Mouse (Mus musculus): ENCODE measurements around the gene Cenpp. TPM values are rescaled to one million over a fixed set of nuclear protein-coding genes. Genes with fewer than 3 reads are reported as not detected.

Gene Cenpp
- total RNA-seq, 2 experiments from 2014 or later, result 75.9 to 87.2 TPM

DNA sequence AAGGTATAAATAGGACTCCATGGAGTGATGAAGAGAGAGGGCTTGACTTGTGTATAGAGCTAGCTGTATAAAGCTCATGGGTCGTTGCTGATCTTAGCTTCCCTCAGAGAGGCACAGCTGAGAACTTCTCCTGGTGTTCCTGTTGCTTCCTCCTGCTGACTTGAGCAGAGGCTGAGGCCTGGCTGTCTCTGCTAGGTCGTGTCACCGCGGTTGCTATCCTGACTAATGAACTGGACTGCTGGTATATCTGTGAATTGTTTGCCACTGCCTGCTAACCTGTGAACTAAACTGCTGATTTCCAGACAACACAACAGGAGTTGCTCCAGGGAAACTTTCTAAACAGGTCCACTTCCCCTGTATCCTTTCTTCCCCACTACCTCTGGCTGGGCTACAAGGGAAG, 182.3 kb downstream of the Cenpp start:
- no peak for ATAC-seq (replicated peaks; ENCODE audit: low FRiP score, poor library complexity, severe bottlenecking)

DNA sequence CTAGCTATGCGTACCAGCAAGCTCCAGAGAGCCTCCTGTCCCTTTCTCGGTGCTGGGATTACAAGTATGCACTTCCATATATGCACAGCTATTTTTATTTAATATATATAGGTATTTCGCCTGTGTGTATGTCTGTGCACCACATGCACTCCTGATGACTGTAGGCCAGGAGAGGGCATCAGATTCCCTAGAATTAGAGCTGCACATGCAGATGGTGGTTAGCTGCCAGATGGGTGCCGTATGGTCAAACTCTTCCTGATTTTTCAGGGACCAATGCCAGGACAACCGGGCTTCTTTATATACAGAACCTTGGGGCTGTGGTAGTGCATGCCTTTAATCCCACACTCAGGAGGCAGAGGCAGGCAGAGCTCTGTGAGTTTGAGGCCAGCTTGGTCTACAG, 183.6 kb downstream of the Cenpp start:
- no peak for ATAC-seq (replicated peaks; ENCODE audit: low FRiP score, poor library complexity, severe bottlenecking)

DNA sequence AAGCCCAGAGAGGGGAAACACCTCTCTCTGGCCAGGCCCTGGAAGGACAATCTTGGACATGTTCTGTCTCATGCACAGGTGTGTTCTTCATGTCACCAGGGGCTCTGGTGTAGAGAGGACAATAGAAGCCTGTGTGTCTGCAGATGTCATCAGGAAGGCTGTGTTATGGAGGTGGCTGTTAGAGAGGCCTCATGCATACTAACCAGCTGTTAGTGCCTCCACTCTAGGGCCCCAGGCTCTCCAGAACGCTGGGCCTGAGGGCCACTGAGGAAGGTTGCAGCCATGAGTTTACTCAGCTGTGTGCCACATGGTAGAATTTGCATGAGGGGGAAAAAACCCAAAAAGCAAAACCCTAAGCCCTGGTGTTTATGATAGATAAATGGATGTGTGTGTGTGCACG, 185.0 kb downstream of the Cenpp start:
- ATAC-seq (replicated peaks; ENCODE audit: low FRiP score, poor library complexity, severe bottlenecking), result no peak

DNA sequence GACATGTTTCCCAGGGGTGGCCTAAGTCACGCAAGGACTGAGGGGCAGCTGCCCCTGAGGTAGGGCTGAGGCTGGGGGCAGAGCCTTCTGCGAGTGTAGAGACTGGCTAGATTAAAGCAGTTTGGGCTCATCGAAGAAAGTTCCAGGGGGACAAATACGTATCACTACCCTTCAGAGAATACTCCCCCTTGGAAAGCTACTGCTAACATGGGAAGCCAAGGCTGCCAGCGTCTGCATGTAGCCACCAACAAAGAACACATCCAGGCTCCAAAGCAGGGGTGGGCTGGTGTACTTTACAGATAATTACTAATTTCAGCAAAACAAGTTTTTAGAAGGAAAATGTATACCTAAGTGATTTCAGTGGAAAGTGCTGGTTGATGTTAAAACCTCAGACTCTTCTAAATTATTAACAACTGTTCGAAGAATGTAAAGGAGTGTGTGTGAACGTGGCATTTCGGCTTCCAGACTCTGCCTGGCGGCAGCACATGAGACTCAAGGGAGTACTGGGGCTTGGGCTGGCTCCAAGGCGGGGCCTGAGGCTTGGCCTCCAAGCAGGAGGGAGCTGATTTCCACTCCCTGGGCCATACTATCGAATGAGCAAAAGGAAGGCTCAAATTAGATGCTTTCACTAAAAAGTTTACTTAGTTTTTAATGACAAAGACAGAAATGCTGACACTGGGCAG, 186.1 kb downstream of the Cenpp start:
- ATAC-seq (replicated peaks; ENCODE audit: low FRiP score, poor library complexity, severe bottlenecking), result no peak

DNA sequence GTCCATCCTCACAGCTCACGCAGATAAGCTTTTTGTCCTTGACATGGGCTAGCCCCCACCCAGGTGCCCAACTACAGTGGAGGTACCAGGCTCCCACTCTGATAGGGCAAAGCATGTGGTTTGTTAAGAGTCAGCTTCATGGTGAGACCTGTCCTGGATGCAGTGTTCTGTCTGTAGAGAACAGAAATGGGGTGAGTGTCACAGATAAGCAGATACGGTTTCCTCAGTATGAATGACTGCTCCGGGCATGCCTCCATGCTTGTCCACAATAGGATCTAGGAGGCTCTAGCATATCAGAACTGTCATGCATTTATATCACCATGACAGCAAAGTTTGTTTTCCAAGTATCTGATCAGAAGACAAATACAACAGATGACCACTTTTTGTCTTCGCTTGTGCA, 186.7 kb downstream of the Cenpp start:
- ATAC-seq (replicated peaks; ENCODE audit: low FRiP score, poor library complexity, severe bottlenecking), result no peak

DNA sequence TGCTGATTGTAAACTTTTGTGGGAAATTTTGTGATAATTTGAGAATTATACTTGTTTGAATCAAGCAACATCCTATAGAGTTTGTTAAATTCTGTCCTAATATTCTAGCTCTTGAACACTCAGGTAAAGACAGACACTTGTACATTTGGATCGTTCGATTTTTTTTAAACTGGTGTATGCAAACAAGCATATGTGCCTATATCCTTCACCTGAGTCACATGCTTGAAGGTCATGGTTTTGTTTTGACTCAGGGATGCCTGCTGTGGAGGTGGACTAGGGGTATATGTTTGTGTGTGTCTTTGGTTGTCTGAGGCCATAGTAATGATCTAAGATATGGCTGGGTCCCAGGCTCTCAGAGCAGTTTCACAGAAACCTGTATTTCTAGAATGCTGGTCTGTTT, 189.7 kb downstream of the Cenpp start:
- no peak for ATAC-seq (replicated peaks; ENCODE audit: low FRiP score, poor library complexity, severe bottlenecking)

DNA sequence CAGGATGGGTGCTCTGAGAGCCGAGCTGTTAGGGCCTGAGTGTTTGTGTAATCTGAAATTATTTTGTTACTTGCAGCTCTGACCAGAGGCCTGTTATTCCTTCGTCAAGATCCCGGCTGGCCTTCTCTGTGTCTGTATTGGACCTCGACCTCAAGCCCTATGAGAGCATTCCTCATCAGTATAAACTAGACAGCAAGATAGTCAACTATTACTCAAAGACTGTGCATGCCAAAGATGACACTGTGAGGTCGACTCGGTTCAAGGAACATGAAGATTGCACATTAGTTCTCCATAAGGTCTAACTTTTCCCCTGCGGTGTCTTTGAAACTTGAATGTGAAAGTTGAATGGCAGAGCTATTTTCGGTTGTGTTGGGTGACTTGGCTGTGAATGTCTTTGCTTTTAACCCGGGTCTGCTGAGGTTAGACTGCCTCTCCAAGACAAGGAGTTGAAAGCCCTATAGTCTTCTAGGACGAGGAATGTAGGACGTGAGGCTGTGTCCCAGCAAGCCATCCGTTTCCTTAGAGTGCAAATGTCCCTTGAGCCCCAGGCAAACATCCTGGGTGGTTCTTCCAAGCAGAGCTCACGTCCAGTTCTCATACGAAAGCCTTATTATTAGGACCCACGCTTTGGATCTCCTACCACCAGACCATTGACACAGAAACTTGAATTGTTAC, 191.0 kb downstream of the Cenpp start:
- no peak for ATAC-seq (replicated peaks; ENCODE audit: low FRiP score, poor library complexity, severe bottlenecking)

DNA sequence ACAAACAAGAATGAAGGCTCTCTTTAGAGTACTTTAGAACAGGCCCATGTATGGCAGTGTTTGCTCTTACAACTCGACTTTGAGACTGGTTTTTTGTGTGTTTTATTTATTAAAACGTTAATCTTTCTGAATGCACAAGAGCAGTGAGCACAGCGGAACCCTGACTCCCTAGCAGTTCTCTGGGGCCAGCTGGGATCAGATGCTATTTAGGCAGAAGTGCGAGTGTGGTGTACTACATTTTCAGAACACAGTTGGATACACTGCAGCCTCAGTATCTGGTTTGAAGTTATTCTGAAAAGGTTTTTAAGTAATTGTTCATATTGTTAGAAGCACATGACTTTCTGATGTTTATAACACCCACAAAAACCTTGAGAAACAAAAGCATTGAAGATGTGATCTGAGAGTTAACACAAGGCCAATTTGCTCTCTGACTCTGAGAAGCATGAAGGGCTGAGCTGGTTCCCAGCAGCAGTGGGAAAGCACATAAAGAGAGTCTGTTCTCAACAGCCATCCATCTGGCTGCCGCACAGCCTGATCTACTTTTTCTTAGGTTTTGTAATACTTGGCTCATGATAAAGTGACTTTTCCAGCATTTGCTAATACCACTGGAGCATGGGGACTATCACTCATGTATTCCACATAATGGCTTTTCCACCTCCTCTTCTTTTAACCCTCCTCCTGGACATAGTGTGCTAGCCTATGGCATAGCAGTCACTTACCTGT, 191.7 kb downstream of the Cenpp start:
- ATAC-seq (replicated peaks; ENCODE audit: low FRiP score, poor library complexity, severe bottlenecking), result no peak

DNA sequence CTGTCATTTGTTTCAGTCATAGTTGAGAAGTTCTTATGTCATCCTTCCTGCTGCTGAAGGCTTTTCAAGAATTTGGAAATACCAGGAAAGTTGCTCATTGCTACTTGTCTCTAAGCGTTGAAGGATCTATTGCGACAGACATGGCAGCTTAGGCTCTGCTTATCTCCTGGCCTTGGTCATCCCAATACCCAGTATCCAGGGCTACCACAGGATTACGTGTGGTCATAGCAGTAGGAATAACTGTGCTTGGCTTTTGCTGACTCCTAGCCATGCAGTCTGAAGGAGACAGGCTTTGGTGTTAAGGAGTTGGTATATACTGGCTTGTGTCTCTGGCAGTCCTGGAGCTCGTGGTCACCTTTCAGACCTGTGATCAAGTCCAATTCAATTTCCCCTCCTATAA, 192.3 kb downstream of the Cenpp start:
- ATAC-seq (replicated peaks; ENCODE audit: low FRiP score, poor library complexity, severe bottlenecking), result no peak

DNA sequence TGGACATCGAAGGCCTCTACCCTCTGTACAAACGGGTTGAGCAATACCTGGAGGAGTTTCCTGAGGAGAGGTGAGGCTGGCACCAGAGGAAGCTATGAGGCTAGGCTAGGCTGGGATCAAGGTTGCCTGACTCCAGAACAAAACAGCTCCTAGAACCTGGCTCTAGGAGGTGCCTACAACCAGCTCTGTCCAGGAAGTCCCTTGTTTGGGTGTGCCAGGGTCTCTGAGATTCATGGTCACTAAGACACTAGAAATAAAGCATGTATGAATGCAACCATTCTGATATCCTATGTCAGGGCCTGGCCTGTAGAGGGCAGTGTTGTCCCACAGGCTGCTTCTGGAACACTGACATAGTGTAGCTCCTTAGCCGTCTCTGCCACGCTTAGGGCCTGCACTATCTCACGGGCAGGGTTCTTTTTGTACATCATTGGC, 203.3 kb downstream of the Cenpp start:
- peak; percentile 85 for ATAC-seq (replicated peaks; ENCODE audit: low FRiP score, poor library complexity, severe bottlenecking)

DNA sequence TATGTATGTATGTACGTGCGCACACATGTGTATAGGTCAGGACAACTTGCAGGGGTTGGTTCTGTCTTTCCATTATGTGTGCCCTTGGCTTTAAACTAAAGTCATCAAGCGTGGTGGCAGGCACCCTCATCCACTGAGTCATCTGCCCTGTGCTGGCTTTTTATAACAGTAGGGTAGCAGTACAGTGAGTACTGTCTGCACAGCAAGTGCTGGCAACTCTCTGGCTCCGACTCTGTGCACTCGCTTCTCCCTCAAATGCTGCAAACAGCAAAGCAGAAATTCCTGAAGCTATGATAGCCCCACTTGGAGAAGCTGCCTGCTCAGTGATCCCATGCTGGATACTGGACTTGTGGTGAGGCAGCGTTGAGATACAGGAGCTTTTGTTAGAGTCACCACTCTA, 208.1 kb downstream of the Cenpp start:
- ATAC-seq (replicated peaks; ENCODE audit: low FRiP score, poor library complexity, severe bottlenecking), result no peak

DNA sequence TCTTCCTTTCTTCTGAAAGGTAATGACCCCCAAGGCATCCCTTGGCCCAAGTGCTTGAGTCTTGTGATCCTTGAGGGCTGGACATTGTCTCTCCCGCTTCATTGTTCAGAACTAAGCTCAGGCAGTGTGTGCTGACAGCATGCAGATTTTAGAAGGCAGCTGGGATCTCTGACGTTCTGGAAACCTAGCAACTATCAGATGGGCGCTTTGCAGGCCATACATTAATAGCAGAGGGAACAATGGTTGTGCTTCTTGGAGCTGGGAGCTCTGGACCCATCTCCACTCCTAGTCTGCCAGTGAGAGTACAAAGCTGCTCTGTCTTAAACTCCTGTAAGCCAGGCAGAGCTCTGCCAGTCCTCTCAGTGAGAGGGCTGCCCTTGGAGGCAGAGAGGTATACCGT, 216.4 kb downstream of the Cenpp start:
- no peak for ATAC-seq (replicated peaks; ENCODE audit: low FRiP score, poor library complexity, severe bottlenecking)

DNA sequence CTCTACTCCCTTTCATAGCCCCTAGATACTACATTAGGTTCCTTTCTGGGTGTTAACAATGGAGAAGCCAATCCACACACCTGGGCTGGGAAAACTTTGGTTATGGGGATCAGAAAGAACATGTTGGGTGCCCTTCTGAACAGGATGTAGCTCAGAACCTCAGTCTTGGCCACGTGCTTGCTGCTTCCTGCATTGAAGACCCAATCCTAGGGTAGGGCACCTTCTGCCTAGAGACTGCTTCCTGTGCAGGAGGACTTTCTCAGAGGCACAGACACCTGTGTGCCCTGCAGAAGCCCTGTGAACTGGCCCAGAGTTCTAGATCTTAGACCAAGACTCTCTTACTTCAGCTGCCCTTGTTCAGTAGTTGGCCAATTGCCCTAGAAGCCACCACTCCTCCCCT, 216.8 kb downstream of the Cenpp start:
- no peak for ATAC-seq (replicated peaks; ENCODE audit: low FRiP score, poor library complexity, severe bottlenecking)

DNA sequence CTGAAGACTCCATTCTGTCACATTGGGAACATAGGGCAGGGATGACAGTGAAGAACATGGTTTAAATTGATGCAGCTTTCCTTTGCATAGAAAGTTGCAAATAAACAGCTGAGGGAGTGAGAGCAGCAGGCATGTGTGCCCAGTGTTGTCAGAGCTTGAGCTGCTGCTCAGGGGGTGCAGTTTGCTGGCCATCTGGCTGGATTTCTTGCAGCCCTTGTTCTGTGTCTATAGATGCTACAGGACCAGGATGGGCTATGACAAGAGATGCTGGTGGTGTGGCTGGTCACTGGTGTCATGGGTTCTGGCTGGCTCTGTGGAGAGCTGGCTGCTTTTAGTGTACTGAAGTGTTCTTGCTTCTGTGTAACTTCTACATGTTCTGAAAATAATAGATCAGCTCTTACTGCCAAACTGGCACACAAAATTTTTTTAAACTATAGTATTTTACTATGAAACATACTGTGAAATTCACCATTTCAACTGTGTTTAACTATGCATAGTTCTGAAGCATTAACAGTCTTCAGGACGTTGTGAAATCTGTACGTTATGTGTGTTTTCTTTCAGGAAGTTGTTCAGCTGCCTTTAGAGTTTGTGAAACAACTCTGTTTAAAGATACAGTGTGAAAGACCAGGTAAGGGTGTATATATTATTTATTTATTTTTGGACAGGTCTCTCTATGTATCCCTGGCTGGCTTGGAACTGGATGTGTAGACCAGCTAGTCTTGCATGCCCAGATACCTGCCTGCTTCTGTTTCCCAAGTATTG, 219.1 kb downstream of the Cenpp start:
- no peak for ATAC-seq (replicated peaks; ENCODE audit: low FRiP score, poor library complexity, severe bottlenecking)

DNA sequence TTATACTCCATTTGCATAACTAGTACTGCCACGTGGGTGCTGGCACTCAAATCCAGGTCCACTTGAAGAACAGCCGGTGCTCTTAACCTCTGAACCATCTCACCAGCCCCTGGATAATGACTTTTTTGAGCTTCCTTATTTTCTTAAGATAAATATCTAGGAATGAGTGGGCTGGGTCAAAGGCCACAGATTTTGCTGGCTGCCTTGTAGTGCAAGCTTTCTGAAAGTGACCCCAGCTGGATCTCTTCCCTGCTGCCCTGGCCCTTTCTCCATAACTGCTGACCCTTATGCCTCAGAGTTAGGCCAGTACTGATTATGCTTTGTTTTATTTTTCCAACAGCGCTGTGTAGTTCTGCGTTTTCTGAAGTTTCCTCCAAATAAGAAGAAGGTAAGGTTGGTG, 222.1 kb downstream of the Cenpp start:
- no peak for ATAC-seq (replicated peaks; ENCODE audit: low FRiP score, poor library complexity, severe bottlenecking)

DNA sequence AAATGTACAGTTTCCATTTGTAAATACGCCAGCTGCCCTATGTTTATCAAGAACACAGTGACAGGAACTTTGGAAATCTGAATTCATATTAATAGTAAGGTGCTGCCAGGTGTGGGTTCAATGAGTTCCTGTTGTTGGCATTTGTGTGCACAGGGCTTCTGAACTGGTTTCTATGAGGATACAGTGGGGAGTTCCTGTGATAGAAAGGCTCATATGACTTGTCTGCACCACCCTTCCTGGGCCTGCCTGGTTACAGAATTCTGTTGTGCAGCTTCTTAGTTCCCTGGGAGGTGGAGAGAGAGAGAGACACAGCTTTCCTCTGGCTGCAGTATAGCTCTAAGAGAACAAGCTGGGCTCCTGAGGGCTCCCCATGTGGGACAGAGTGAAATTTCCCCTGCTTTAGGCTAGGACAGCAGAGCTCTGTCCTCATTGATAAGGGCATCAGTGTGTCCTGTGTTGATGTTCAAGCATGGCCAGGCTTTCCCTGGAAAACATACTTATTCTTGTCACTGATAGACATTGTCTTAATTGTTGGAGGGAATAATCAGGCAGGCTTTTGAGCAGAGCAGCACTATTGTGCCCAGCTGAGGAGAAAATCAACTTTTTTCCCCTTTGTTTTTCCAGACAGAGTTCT, 224.4 kb downstream of the Cenpp start:
- ATAC-seq (replicated peaks; ENCODE audit: low FRiP score, poor library complexity, severe bottlenecking), result no peak

DNA sequence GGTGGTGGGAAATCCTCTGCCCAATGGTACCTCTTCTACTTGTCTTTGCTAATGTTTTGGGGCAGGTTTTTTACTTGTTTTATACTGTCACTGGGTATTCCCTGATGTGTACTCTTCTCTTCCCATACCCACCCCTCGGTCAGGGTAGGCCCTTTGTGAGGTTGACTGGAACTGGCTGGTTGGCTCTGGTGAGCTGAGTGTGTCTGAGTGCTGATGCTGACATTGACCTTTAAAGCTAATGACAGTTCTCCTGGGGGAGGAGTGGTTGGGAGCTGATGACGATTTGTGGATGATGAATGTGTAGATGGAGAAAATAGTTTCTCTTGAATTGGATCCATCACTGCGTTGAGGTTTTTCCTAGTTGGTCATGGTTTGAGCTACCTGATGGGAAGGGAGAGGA, 225.8 kb downstream of the Cenpp start:
- ATAC-seq (replicated peaks; ENCODE audit: low FRiP score, poor library complexity, severe bottlenecking), result no peak

DNA sequence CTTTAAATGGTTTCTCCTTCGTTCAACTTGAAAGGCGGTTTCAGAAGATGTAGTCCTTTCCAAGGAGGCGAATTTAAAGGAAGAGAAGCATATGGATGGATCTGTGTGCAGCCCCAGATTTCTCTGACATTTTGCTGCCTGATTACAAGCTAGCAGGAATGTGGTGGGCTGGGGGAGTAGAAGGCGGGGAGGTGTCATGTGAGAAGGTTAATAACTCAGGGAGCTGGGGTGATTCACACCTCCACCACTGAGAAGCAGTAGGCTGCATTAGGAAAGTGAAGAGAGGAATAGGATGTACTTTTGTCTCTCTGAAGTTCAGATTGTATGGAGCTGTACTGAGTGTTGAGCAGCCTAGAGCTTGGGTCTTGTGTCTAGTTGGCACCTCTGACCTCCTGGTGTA, 230.6 kb downstream of the Cenpp start:
- no peak for ATAC-seq (replicated peaks; ENCODE audit: low FRiP score, poor library complexity, severe bottlenecking)

DNA sequence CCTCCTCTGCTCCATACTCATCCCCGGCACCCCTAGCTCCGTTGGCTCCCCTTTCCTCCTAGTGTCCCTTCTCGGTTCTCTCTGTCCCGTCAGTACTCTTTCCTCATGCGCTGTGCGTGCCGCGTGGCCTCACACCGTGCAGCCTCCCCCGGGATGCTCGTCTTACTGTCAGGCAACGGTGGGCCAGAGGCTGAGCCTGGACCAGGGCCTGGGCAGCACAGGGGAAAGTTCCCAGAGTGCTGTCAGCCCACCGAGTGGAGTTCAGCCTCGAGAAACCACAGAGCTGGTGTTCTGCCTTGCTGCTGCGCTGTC, 231.0 kb downstream of the Cenpp start:
- ATAC-seq (replicated peaks; ENCODE audit: low FRiP score, poor library complexity, severe bottlenecking), result peak; percentile 20
